Mouse (Mus musculus) 3T3-L1 (cell line): ENCODE data around the gene Gm3106.
"Not testable (repeated sequence)": the region's sequence is repeated elsewhere in the genome, so short reads cannot be mapped to it uniquely, and the experiment has no call there.

ENCODE experiments used
- DNase-seq: peaks from one replicate; pipeline ENCODE4 v3.0.0-alpha.2; 2015; ENCODE audit warnings: low read depth, low spot score

Gm3106 gene

GRCm38 (mm10) chr5:94217705-94218104 is at the start of gene Gm3106:
Gm3106 (plus strand) TSS chr5:94218005.
- DNase-seq: not testable (repeated sequence)
